Mouse (Mus musculus) midbrain, postnatal 0 days (tissue): ENCODE results near the gene Matk. TPM values are rescaled to one million over a fixed set of nuclear protein-coding genes. Genes with fewer than 3 reads are reported as not detected.
A peak's percentile ranks its signal among the peaks of the same experiment; 100 is the strongest.

ENCODE experiments used
- ATAC-seq: fragments of 200-750 bp; cut with Nextera tagmentation; 2 replicates; pipeline ENCODE4 v1.8.0; 2017; ENCODE audit warnings: moderate number of reproducible peaks, mild to moderate bottlenecking, moderate TSS enrichment, moderate library complexity; ENCODE audit not compliant: low FRiP score
- DNase-seq: peaks from one replicate; pipeline ENCODE4 v3.0.0-alpha.2; 2015; ENCODE audit warnings: low spot score
- H3K27ac ChIP-seq: fragments of 300-500 bp; sonication (generic); 2 replicates; pipeline ENCODE4 v1.5.1; 2014; ENCODE audit warnings: low read depth, mild to moderate bottlenecking, low read length, mixed read lengths
- H3K27me3 ChIP-seq: fragments of 300-500 bp; sonication (generic); 2 replicates; pipeline ENCODE4 v1.6.1; 2014; ENCODE audit warnings: low read length, control low read depth, mixed read lengths; ENCODE audit not compliant: insufficient read depth
- H3K36me3 ChIP-seq: fragments of 300-500 bp; sonication (generic); 2 replicates; pipeline ENCODE4 v1.6.1; 2014; ENCODE audit warnings: low read length, control low read depth, mixed read lengths; ENCODE audit not compliant: insufficient read depth
- H3K4me1 ChIP-seq: fragments of 300-500 bp; sonication (generic); 2 replicates; pipeline ENCODE4 v1.6.1; 2014; ENCODE audit warnings: mild to moderate bottlenecking, control low read depth, antibody characterized with exemption, low read length, mixed read lengths; ENCODE audit not compliant: insufficient read depth
- H3K4me2 ChIP-seq: fragments of 300-500 bp; sonication (generic); 2 replicates; pipeline ENCODE4 v1.6.1; 2014; ENCODE audit warnings: low read depth, mild to moderate bottlenecking, low read length, mixed read lengths; ENCODE audit not compliant: poor library complexity, severe bottlenecking
- H3K4me3 ChIP-seq: fragments of 300-500 bp; sonication (generic); 2 replicates; pipeline ENCODE4 v1.5.1; 2014; ENCODE audit warnings: low read depth, mild to moderate bottlenecking, low read length, moderate library complexity
- H3K9ac ChIP-seq: fragments of 300-500 bp; sonication (generic); replicated peaks from 2 replicates; pipeline ENCODE4 v1.6.1; 2014; ENCODE audit warnings: mild to moderate bottlenecking, low read length, moderate library complexity, mixed read lengths; ENCODE audit not compliant: poor library complexity, severe bottlenecking
- H3K9me3 ChIP-seq: fragments of 300-500 bp; sonication (generic); 2 replicates; pipeline ENCODE4 v1.6.1; 2016; ENCODE audit warnings: low read length, control low read depth
- CTCF ChIP-seq: IDR thresholded peaks from 2 replicates; pipeline ENCODE4 v1.5.1; 2016; ENCODE audit warnings: antibody characterized with exemption, mild to moderate bottlenecking
- WGBS: fragments of 180-500 bp; shearing (Covaris S2); extraction: QIAGEN DNeasy Blood & Tissue Kit; methylation state at CpG from one replicate; pipeline ENCODE4 v1.1.7; 2014; 5-methylcytosine and 5-hydroxymethylcytosine counted together
- polyA plus RNA-seq: library from polyadenylated mRNA; unstranded; fragments of >200 nt; fragmentation: Nextera tagmentation; extraction: Ambion mirVana; gene quantifications from 2 replicates; pipeline ENCODE4 v1.2.1, GENCODE M21; 2015
- total RNA-seq: library from RNA; depleted of rRNA; stranded (reverse); fragments of >200 nt; gene quantifications from 2 replicates; pipeline ENCODE4 v1.2.3, GENCODE M21; 2014

Gene Matk
- total and polyA plus RNA-seq, 2 experiments from 2014 or later, result 96.9 to 114 TPM

DNA sequence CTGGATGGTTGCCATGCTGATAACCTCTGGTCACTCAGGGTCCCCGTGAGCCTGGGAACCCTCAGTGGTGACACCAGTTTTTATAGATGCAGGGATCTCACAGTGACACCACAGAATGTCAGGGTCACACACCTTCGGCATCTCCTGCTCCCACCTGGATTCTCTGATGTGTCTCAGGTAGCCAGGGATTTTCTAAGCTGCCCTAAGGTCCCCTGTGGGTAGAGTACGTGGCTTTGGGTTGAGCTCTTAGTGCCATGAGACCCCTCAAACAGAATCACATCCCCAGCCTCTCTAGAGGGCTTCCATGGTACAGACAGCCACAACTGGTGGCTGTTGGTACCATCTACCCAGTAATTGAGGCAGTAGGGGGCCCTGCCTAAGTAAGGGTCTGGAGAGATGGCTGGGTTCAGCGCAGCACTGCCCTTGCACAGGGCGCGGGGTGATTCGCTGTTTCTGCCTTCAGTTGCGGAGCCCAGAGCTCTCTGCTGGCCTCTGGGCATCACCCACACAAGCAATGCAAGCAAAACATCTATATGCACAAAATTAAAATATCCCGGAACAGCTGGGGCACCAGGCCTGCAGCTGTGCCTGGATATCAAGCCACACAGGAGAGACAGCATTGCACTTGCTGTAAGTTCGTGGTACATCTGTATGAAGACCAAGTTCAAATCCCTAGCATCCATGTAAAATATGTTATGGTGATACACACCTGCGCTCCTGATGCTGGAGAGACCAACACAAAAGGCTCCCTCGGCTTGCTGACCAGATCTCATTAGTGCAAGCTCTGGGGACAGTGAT, 16.1 kb upstream of the Matk start:
- no peak overlapping the region for H3K27ac ChIP-seq
- H3K4me1 ChIP-seq, result peaks cover 4% of the 10 kb centered on the region; the same call in 1 of the 2 replicates
- no peaks in the 10 kb centered on the region for H3K27me3 ChIP-seq
- H3K4me3 ChIP-seq, result no peak overlapping the region
- ATAC-seq (no peak), DNase-seq (no peak)
- H3K4me2 ChIP-seq, result no peak overlapping the region
- H3K36me3 ChIP-seq, result peaks cover 7% of the 10 kb centered on the region; the same call in 1 of the 2 replicates
- H3K9me3 ChIP-seq, result no peaks in the 10 kb centered on the region
- no peak for TF ChIP-seq CTCF
- H3K9ac ChIP-seq, result no peak overlapping the region
- WGBS, result 81% methylated on average over 12 of the region's 12 CpGs

DNA sequence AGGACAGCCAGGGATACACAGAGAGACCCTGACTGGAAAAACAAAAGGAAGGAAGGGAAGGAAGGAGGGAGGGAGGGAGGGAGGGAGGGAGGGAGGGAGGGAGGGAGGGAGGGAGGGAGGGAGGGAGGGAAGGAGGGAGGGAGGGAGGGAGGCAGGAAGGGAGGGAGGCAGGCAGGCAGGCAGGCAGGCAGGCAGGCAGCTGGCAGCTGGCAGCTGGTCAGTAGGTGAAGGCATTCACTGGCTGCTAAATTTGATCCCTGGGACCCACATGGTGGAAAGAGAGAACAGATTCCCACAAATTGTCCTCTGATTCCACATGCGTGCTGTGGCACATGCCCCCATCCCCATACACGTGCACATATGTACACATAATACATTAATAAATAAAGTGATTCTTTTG, 14.1 kb upstream of the Matk start:
- no peak overlapping the region for H3K4me2 ChIP-seq
- DNase-seq, result no peak
- no peak overlapping the region for H3K27ac ChIP-seq
- H3K9ac ChIP-seq, result no peak overlapping the region
- TF ChIP-seq CTCF, result no peak
- WGBS, result 79% methylated on average over 2 of the region's 2 CpGs
- no peaks in the 10 kb centered on the region for H3K4me1 ChIP-seq
- H3K9me3 ChIP-seq, result no peaks in the 10 kb centered on the region
- peaks cover 9% of the 10 kb centered on the region; the same call in 1 of the 2 replicates for H3K36me3 ChIP-seq
- no peak for ATAC-seq
- no peaks in the 10 kb centered on the region for H3K27me3 ChIP-seq
- no peak overlapping the region for H3K4me3 ChIP-seq

DNA sequence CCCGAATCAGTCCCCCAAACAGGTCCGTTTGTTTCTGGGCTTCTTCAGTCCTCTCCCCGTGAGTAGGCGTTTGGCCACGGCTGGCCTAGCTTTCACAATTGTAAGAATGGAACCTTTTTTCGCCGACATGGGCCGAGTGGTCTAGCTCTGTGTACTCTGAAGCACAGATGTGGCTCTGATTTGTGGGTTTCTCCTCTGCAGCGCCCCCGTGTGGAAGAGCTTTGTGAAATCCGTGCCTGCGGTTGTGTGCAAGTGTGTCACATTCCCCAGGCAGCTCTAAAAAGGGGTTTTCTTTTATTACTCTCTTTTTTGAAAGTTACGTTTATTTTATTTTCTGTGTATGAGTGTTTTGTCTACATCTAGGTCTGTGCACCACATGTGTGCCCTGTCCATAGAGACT, 11.9 kb upstream of the Matk start:
- H3K4me1 ChIP-seq, result no peaks in the 10 kb centered on the region
- H3K4me3 ChIP-seq, result no peak overlapping the region
- no peaks in the 10 kb centered on the region for H3K9me3 ChIP-seq
- no peak overlapping the region for H3K9ac ChIP-seq
- H3K27me3 ChIP-seq, result no peaks in the 10 kb centered on the region
- no peak overlapping the region for H3K27ac ChIP-seq
- peaks cover 9% of the 10 kb centered on the region; the same call in 1 of the 2 replicates for H3K36me3 ChIP-seq
- DNase-seq (peak; percentile 68), ATAC-seq (no peak)
- 25% methylated on average over 13 of the region's 13 CpGs for WGBS
- peak; percentile 75 for TF ChIP-seq CTCF
- no peak overlapping the region for H3K4me2 ChIP-seq

DNA sequence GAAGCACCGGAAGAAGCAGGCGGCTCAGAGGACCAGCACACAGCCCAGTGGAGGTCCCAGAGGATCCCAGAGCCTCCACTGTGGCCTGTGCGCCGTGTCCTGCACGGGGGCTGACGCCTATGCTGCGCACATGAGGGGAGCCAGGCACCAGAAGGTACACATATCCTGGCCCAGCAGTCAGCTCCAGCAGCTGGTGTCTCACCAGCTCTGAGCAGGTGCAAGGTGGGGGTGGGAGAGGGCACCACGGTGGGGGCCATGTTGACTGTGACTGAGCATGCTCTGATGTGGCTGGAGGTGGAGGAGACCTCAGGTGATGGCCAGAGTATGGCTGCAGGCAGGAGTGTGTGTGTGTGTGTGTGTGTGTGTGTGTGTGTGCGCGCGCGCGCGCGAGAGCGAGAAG, 10.7 kb upstream of the Matk start:
- ATAC-seq (no peak), DNase-seq (no peak)
- Histone ChIP-seq H3K4me3 (no peak overlapping the region), H3K4me2 (no peak overlapping the region), H3K27ac (no peak overlapping the region), H3K4me1 (no peaks in the 10 kb centered on the region), H3K9me3 (no peaks in the 10 kb centered on the region), H3K27me3 (no peaks in the 10 kb centered on the region), H3K36me3 (peaks cover 9% of the 10 kb centered on the region; the same call in 1 of the 2 replicates), H3K9ac (no peak overlapping the region)
- no peak for TF ChIP-seq CTCF
- WGBS, result 93% methylated on average over 16 of the region's 16 CpGs

DNA sequence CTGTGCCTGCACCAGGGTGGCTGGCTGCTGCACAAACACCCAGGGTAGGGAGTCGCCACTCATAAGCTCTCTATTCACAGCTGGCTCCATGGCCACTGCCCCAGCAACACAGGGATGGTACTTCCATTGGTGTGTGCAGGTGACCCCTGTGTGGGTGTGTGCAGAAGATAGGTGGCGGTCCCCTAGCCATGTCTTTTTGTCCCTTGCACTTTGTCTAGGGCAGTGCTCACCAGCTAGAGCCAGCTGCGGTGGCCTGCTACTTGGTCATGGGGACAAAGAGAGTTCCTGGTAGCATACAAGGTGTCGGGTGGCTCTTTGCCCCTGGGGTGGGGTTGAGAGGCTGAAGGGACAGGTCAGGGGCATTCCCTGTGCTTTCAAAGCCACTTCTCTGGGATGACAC, 8.6 kb upstream of the Matk start:
- H3K9ac ChIP-seq, result peak overlapping the region; percentile 44; the same call in 1 of the 2 replicates
- no peak for ATAC-seq
- no peak for TF ChIP-seq CTCF
- H3K4me2 ChIP-seq, result no peak overlapping the region
- peak overlapping the region; percentile 6; the same call in 1 of the 2 replicates for H3K27ac ChIP-seq
- no peaks in the 10 kb centered on the region for H3K4me1 ChIP-seq
- DNase-seq, result no peak
- no peaks in the 10 kb centered on the region for H3K9me3 ChIP-seq
- H3K27me3 ChIP-seq, result no peaks in the 10 kb centered on the region
- H3K4me3 ChIP-seq, result no peak overlapping the region
- 77% methylated on average over 4 of the region's 4 CpGs for WGBS
- H3K36me3 ChIP-seq, result peaks cover 14% of the 10 kb centered on the region

DNA sequence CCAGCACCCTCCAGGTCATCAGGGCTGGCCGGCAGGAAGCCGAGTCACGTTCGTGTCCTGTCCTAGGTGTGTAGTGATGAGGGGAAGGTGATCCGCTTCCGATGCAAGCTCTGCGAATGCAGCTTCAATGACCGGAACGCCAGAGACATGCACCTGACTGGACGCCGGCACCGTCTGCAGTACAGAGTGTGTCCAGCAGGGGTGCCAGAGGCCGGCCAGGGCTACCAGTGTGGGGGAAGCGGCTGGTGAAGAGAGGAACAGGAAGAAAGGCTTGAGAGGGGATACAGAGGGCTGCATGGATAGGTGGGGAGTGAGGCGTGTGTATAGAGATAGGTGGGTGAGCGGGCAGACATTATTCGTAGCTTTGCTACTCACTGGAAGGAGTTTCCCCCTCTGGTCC, 8.1 kb upstream of the Matk start:
- peak; percentile 97 for TF ChIP-seq CTCF
- Histone ChIP-seq H3K9me3 (no peaks in the 10 kb centered on the region), H3K4me1 (no peaks in the 10 kb centered on the region), H3K4me3 (no peak overlapping the region), H3K27me3 (no peaks in the 10 kb centered on the region), H3K36me3 (peaks cover 14% of the 10 kb centered on the region), H3K9ac (peak overlapping the region; percentile 44; the same call in 1 of the 2 replicates), H3K4me2 (0 out of 2 replicates have a peak overlapping the region, but pooled peaks have one; percentile 9), H3K27ac (peak overlapping the region; percentile 6; the same call in 1 of the 2 replicates)
- ATAC-seq, result peak; percentile 59
- peak; percentile 69 for DNase-seq
- 5% methylated on average over 17 of the region's 17 CpGs for WGBS
